Mouse (Mus musculus) cerebellum, postnatal 14 days (tissue): ENCODE measurements at regions not wholly inside any gene's neighbourhood (a gene's known extent, or its start where the extent isn't known, plus 50 kb on each side); places are given as distances from the start of the nearest gene placed in this dataset.

Experiments
- DNase-seq, 2 experiments: peaks; one replicate each; pipeline ENCODE4 v3.0.0; 2021; ENCODE audit warnings: mixed read lengths in 2 of 2

- no peak for DNase-seq
Measured at GRCm38 (mm10) chr1:60627786-60628453, 61.0 kb upstream of the Raph1 start.

GRCm38 (mm10) chr1:60627367-60627766 lies 60.5 kb upstream of the Raph1 start:
- no peak for DNase-seq

- DNase-seq: no peak
Measured at GRCm38 (mm10) chr1:60625698-60626486, 59.0 kb upstream of the Raph1 start.

- DNase-seq: no peak
Measured at GRCm38 (mm10) chr1:60624231-60624630, 57.3 kb upstream of the Raph1 start.

GRCm38 (mm10) chr1:60623440-60624016 lies 56.6 kb upstream of the Raph1 start:
- no peak for DNase-seq

GRCm38 (mm10) chr1:60621770-60622169 lies 54.9 kb upstream of the Raph1 start:
- no peak for DNase-seq

- no peak for DNase-seq
Measured at GRCm38 (mm10) chr1:60621064-60621726, 54.3 kb upstream of the Raph1 start.

- DNase-seq: no peak
Measured at GRCm38 (mm10) chr1:60618389-60618788, 51.5 kb upstream of the Raph1 start.

GRCm38 (mm10) chr1:60616916-60617315 lies 50.0 kb upstream of the Raph1 start:
- DNase-seq: no peak
